ENCODE assay signal across 8 mouse cellular contexts in genomic region chr1:185203909-185204661, GRCm38 (mm10). TPM values are rescaled to one million over a fixed set of nuclear protein-coding genes. Genes with fewer than 3 reads are reported as not detected.
DNase-seq lines count a peak whose midpoint lies in the region; ATAC-seq lines count a peak whose summit lies in the region.

TSS of gene Rab3gap2 (plus strand) at chr1:185204117.

- peaks cover 25% of the 10 kb centered on the region for H3K4me1 ChIP-seq in hindbrain, embryonic 16.5 days (ENCODE audit: control insufficient read depth, insufficient read depth, low read depth, low read length)

- DNase-seq in T-cell, adult 2 months (ENCODE audit: low spot score) = peak; percentile 99
- DNase-seq in cerebellum, postnatal 36 days = peak; percentile 98 to 100
- peak; percentile 100 for DNase-seq in gastrocnemius, adult 18-20 months (ENCODE audit: low spot score)
- peak; percentile 99 for DNase-seq in left cerebral cortex, adult 18-20 months (ENCODE audit: low spot score in 2 of 2)
- peak; percentile 99 for DNase-seq in right cerebral cortex, adult 18-20 months
- DNase-seq in urinary bladder, postnatal 10 days (ENCODE audit: low spot score) = peak; percentile 99

- under 1% methylated on average over 57 of the region's 57 CpGs for WGBS in hindbrain, embryonic 16.5 days
- under 1% methylated on average over 57 of the region's 57 CpGs for WGBS in macrophage (ENCODE audit: missing documents)

- peak within 1 kb of the TSS; percentile 93 for H3K9ac ChIP-seq in hindbrain, embryonic 16.5 days (ENCODE audit: low read depth, low read length)

- H3K27ac ChIP-seq in hindbrain, embryonic 16.5 days (ENCODE audit: low read depth, low read length) = peak within 1 kb of the TSS; percentile 80
- H3K27ac ChIP-seq in macrophage = peak within 1 kb of the TSS; percentile 92

- peak within 1 kb of the TSS; percentile 95 for H3K4me3 ChIP-seq in hindbrain, embryonic 16.5 days (ENCODE audit: low read length)
- peak within 1 kb of the TSS; percentile 98 for H3K4me3 ChIP-seq in macrophage (ENCODE audit: inconsistent target)

- no peaks in the 10 kb centered on the region for H3K9me3 ChIP-seq in hindbrain, embryonic 16.5 days (ENCODE audit: control insufficient read depth, low read length)

- ATAC-seq in hindbrain, embryonic 16.5 days = peak; percentile 94

- peaks cover 45% of the 10 kb centered on the region for H3K79me2 ChIP-seq in macrophage (ENCODE audit: inconsistent target)

- no peaks in the 10 kb centered on the region for H3K36me3 ChIP-seq in hindbrain, embryonic 16.5 days (ENCODE audit: control insufficient read depth, insufficient read depth, low read length)
- H3K36me3 ChIP-seq in macrophage (ENCODE audit: inconsistent target) = no peaks in the 10 kb centered on the region

- H3K4me2 ChIP-seq in hindbrain, embryonic 16.5 days (ENCODE audit: low read length) = peak within 1 kb of the TSS; percentile 95

- no peaks in the 10 kb centered on the region for H3K27me3 ChIP-seq in hindbrain, embryonic 16.5 days (replicated peaks; ENCODE audit: control insufficient read depth, insufficient read depth, low read length)

RNA-seq across cellular contexts. Expression of gene Rab3gap2, which starts in this region (rescaled TPM):
- 10 to 100 TPM; 17.6 to 17.8 TPM for total RNA-seq in gastrocnemius, adult 18-20 months (2021)
- 21.8 and 25.2 TPM in 2 replicates for polyA plus RNA-seq in hindbrain, embryonic 16.5 days (2015; fragmentation: Nextera tagmentation; extraction: Ambion mirVana)
- 10 to 100 TPM; 78.9 TPM for total RNA-seq in left cerebral cortex, adult 18-20 months (2021)
- 100 to 1,000 TPM in 25 of 26 experiments, 10 to 100 TPM in 1; 78.3 to 649 (median 315) TPM for total RNA-seq in macrophage (2018; cell fraction: chromatin; rRNA removed)
- 10 to 100 TPM; 44.8 to 85.2 (median 66.4) TPM for total RNA-seq in macrophage (2018; cell fraction: cytosol; rRNA removed)
- 100 to 1,000 TPM in 25 of 26 experiments, 10 to 100 TPM in 1; 91.8 to 346 (median 183) TPM for total RNA-seq in macrophage (2018; cell fraction: nucleus; rRNA removed)
- polyA plus RNA-seq in macrophage (2018) = 38.2 to 47.1 TPM (median 46.8 TPM) in 3 replicates

Comparison
In these comparisons a context has a peak if more than half of its experiments do, and no peak if none do; other contexts are left out.
1. Peak in every context shown above with its lines: DNase-seq, ATAC-seq, H3K4me3 ChIP-seq and H3K27ac ChIP-seq.
2. RNA of gene Rab3gap2 (total RNA-seq): 78.9 TPM in left cerebral cortex, adult 18-20 months; 17.6 to 17.8 TPM in gastrocnemius, adult 18-20 months; every median in the first group is over 4 times any median in the second.